Mouse (Mus musculus): ENCODE measurements at regions not wholly inside any gene's neighbourhood (a gene's known extent, or its start where the extent isn't known, plus 50 kb on each side); places are given as distances from the start of the nearest gene placed in this dataset.

DNA sequence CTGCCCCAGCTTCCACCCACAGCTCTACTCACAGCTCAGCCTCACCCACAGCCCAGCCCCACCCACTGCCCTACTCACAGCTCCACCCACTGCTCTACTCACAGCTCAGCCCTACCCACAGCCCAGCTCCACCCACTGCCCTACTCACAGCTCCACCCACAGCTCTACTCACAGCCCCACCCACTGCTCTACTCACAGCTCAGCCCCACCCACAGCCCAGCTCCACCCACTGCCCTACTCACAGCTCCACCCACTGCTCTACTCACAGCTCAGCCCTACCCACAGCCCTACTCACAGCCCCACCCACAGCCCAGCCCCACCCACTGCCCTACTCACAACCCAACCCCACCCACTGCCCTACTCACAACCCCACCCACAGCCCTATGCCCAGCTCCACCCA, 56.5 kb upstream of the Phox2b start:
- ATAC-seq (replicated peaks; ENCODE audit: poor library complexity, severe bottlenecking), result peak; percentile 90

DNA sequence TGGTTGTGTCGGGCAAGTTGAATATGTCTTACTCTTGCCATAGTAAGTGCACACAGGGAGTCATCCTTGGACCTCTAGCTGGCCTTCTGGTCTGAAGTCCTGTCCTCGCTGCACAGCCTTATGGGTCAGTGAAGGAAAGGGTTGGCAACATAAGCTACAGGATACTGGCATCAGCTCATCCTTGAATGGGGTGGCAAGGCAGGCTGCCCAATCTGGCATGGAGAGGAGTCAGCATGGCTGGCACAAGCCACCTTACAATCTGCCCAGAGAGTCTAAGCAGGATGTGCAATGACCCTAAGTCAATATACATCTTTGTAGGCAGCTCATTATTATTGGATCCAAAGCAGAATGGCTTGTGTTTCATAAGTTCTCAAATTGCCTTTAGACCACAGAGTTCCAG, 57.8 kb upstream of the Phox2b start:
- no peak for ATAC-seq (replicated peaks; ENCODE audit: poor library complexity, severe bottlenecking)

- peak; percentile 98 for ATAC-seq (replicated peaks; ENCODE audit: poor library complexity, severe bottlenecking)
These were observed 77.7 kb upstream of the Phox2b start for GRCm38 (mm10) chr5:67176827-67177226.

DNA sequence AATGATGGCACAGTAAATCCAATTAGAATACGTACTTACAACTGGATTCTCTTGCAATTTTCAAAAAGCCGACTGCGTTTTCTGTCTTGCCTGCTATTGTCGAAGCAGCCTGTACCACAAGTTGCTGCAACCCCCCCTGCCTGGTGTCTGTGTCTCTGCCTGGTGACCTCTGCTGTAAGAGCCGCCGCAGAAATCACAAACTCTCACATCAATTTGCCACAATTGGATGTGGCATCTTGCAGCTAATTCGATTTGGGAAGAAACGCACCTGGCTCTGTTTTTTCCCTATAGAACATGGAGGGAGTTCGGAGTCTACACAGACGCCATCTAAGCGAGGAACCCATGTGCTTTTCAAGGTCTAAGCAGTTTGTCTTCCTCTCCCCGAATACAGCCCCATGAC, 80.1 kb upstream of the Phox2b start:
- no peak for ATAC-seq (replicated peaks; ENCODE audit: poor library complexity, severe bottlenecking)

GRCm38 (mm10) chr5:67189376-67189901, 70.9 kb upstream of the Tmem33 start:
- ATAC-seq (replicated peaks; ENCODE audit: poor library complexity, severe bottlenecking), result no peak

DNA sequence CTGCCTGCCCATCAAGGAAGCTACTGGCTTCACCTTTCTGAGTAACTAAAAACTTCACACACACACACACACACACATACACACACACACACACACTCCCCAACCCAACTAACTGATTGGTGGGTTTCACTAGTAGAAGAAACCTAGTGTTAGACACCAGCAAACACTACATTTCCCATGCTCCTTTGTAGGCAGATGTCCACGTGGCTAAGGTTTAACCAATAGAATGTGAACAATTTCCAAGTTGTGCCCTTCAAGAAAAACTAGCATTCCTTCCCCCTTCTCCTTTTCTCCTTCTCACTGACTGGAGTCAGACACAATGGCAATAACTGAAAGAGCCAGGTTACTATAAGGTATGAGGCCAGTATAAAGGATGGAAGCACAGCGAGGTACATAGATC, 66.3 kb upstream of the Tmem33 start:
- ATAC-seq (replicated peaks; ENCODE audit: poor library complexity, severe bottlenecking), result no peak

DNA sequence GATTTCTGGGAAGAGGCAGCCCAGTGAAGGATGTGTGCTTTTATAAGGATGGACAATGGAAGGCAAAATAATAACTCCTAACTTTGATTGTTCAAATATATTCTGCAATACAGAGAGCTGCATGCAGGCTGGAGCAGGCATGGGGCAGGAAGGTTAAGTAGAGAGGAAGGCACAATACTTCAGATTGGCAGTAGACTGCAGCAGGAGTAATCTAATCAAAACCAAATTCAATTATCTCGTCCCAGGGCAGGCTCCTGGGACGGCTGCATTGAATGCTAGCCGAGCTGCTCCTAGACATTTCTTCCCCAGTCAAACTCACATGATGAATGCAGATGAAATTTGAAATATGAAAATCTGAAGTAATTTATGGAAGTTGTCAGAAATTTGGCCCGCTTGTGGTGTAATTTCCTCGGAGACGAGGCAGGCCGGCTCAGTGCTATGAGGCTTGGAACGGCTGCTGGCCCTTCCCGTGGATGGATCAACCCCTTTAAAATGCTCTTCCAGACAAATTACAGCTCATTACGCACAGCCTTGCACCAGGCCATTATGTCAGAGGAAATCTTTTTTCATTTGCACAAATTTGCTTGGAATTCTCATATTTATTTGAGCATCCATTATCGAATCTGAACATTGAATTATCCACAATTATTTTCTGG, 55.2 kb upstream of the Tmem33 start:
- ATAC-seq (replicated peaks; ENCODE audit: poor library complexity, severe bottlenecking), result no peak

Data from granulocyte monocyte progenitor cell, adult 5-6 weeks (primary cell).